Mouse (Mus musculus) forebrain, embryonic 13.5 days (tissue): ENCODE measurements around the gene Catsperg2. TPM values are rescaled to one million over a fixed set of nuclear protein-coding genes. Genes with fewer than 3 reads are reported as not detected.
"Not testable (repeated sequence)": the region's sequence is repeated elsewhere in the genome, so short reads cannot be mapped to it uniquely, and the experiment has no call there.

ENCODE experiments used
- ATAC-seq: fragments of 200-750 bp; cut with Nextera tagmentation; 2 replicates; pipeline ENCODE4 v1.8.0; 2017
- H3K27ac ChIP-seq: fragments of 300-500 bp; sonication (generic); 2 replicates; pipeline ENCODE4 v1.5.1; 2015; ENCODE audit warnings: inconsistent platforms, mild to moderate bottlenecking, moderate library complexity
- H3K27me3 ChIP-seq: fragments of 300-500 bp; sonication (generic); 2 replicates; pipeline ENCODE4 v1.6.1; 2015; ENCODE audit warnings: mild to moderate bottlenecking, inconsistent platforms
- H3K36me3 ChIP-seq: fragments of 300-500 bp; sonication (generic); 2 replicates; pipeline ENCODE4 v1.6.1; 2015; ENCODE audit warnings: mild to moderate bottlenecking, inconsistent platforms; ENCODE audit not compliant: poor library complexity, severe bottlenecking
- H3K4me1 ChIP-seq: fragments of 300-500 bp; sonication (generic); 2 replicates; pipeline ENCODE4 v1.6.1; 2015; ENCODE audit warnings: inconsistent platforms
- H3K4me2 ChIP-seq: fragments of 300-500 bp; sonication (generic); 2 replicates; pipeline ENCODE4 v1.6.1; 2015; ENCODE audit warnings: inconsistent platforms, mild to moderate bottlenecking, moderate library complexity
- H3K4me3 ChIP-seq: fragments of 300-500 bp; sonication (generic); 2 replicates; pipeline ENCODE4 v1.5.1; 2015; ENCODE audit warnings: mild to moderate bottlenecking, inconsistent platforms
- H3K9ac ChIP-seq: fragments of 300-500 bp; sonication (generic); 2 replicates; pipeline ENCODE4 v1.6.1; 2015; ENCODE audit warnings: mild to moderate bottlenecking, inconsistent platforms
- H3K9me3 ChIP-seq: fragments of 300-500 bp; sonication (generic); replicated peaks from 2 replicates; pipeline ENCODE4 v1.6.1; 2016; ENCODE audit warnings: inconsistent platforms
- WGBS: fragments of 180-500 bp; shearing (Covaris S2); methylation state at CpG from one replicate; pipeline ENCODE4 v1.1.7; 2015; 5-methylcytosine and 5-hydroxymethylcytosine counted together
- microRNA counts: library from miRNA; unstranded; fragments of <30 nt; microRNA quantifications from one replicate; lab custom pipeline; 2016
- microRNA-seq: library from miRNA; unstranded; fragments of <30 nt; microRNA quantifications from one replicate; pipeline ENCODE4, GENCODE M21; 2016
- polyA plus RNA-seq: library from polyadenylated mRNA; unstranded; fragments of >200 nt; fragmentation: Nextera tagmentation; extraction: Ambion mirVana; gene quantifications from 2 replicates; pipeline ENCODE4 v1.2.1, GENCODE M21; 2015

The Catsperg2 gene
- polyA plus RNA-seq, 1 experiment from 2014 or later: 0.21 TPM

- H3K36me3 ChIP-seq, H3K4me2 ChIP-seq, ATAC-seq, H3K4me1 ChIP-seq, H3K27me3 ChIP-seq, H3K9ac ChIP-seq, H3K9me3 ChIP-seq, H3K4me3 ChIP-seq, H3K27ac ChIP-seq: not testable (repeated sequence)
- WGBS: 84% methylated on average over 2 of the region's 2 CpGs
These were observed 17.9 kb downstream of the Catsperg2 start for GRCm38 (mm10) chr7:29708891-29709290.

GRCm38 (mm10) chr7:29695231-29695630 lies 31.6 kb downstream of the Catsperg2 start:
- not testable (repeated sequence) for H3K9me3 ChIP-seq, H3K4me3 ChIP-seq, H3K4me2 ChIP-seq, H3K27me3 ChIP-seq, H3K27ac ChIP-seq, H3K4me1 ChIP-seq, H3K36me3 ChIP-seq, H3K9ac ChIP-seq, ATAC-seq
- WGBS: 87% methylated on average over 3 of the region's 3 CpGs

GRCm38 (mm10) chr7:29681868-29682267 lies 45.0 kb downstream of the Catsperg2 start:
- peaks cover 32% of the 10 kb centered on the region for H3K9me3 ChIP-seq
- 69% methylated on average over 3 of the region's 3 CpGs for WGBS
- H3K36me3 ChIP-seq: no peaks in the 10 kb centered on the region
- H3K4me2 ChIP-seq: no peak overlapping the region
- no peaks in the 10 kb centered on the region for H3K4me1 ChIP-seq
- no peaks in the 10 kb centered on the region for H3K27me3 ChIP-seq
- H3K9ac ChIP-seq: no peak overlapping the region
- ATAC-seq: no peak
- no peak overlapping the region for H3K4me3 ChIP-seq
- no peak overlapping the region for H3K27ac ChIP-seq

MicroRNAs within 50 kb of the gene (microRNA counts, 519-probe panel; counts per million panel counts)
- microRNA mmu-miR-1964 (lab: Ali Mortazavi, UCI): 177 counts per million, percentile 53 among the panel's probes with 10 or more counts

Small RNA genes within 50 kb of the gene (microRNA-seq; reads per million reads assigned to microRNA genes)
- gene Mir1964: 1.1 reads per million

Other genes with a start within 250 kb of the Catsperg2 start
- 9.1 and 15.4 TPM in 2 replicates for gene Sipa1l3, start 208.4 kb downstream of the Catsperg2 start, polyA plus RNA-seq
- 16.4 and 17.9 TPM in 2 replicates for gene Zfp84, start 41.5 kb upstream of the Catsperg2 start, polyA plus RNA-seq
- gene Zfp30, start 57.0 kb upstream of the Catsperg2 start, polyA plus RNA-seq: 14.2 and 14.8 TPM in 2 replicates
- gene Zfp790, start 89.1 kb upstream of the Catsperg2 start, polyA plus RNA-seq: 22.1 and 24.8 TPM in 2 replicates
- 11.7 and 13.7 TPM in 2 replicates for gene Zfp940, start 126.6 kb upstream of the Catsperg2 start, polyA plus RNA-seq
- gene Zfp420, start 132.9 kb upstream of the Catsperg2 start, polyA plus RNA-seq: 13.8 and 14.3 TPM in 2 replicates
- gene Zfp27, start 179.5 kb upstream of the Catsperg2 start, polyA plus RNA-seq: 13.7 and 15.5 TPM in 2 replicates
- 7.2 and 7.5 TPM in 2 replicates for gene Zfp383, start 181.2 kb upstream of the Catsperg2 start, polyA plus RNA-seq
- 16.6 TPM in 2 replicates for gene Zfp74, start 227.1 kb upstream of the Catsperg2 start, polyA plus RNA-seq